Mouse (Mus musculus): Measurements from ENCODE around the gene Jhy. TPM values are rescaled to one million over a fixed set of nuclear protein-coding genes. Genes with fewer than 3 reads are reported as not detected.

Gene Jhy
- polyA plus RNA-seq, 1 experiment from 2014 or later, result 0.99 TPM

GRCm38 (mm10) chr9:40889389-40889788, 74.5 kb downstream of the Jhy start:
- DNase-seq (ENCODE audit: low spot score) (no peak), ATAC-seq (no peak)
- Histone ChIP-seq H3K4me3 (ENCODE audit: low read depth, low read length) (no peak overlapping the region), H3K9me3 (replicated peaks; ENCODE audit: control insufficient read depth, low read length) (no peaks in the 10 kb centered on the region), H3K27me3 (replicated peaks; ENCODE audit: control insufficient read depth, insufficient read depth, low read length) (peaks cover 74% of the 10 kb centered on the region), H3K4me2 (ENCODE audit: low read length) (no peak overlapping the region), H3K36me3 (ENCODE audit: control insufficient read depth, insufficient read depth, low read length) (no peaks in the 10 kb centered on the region), H3K27ac (ENCODE audit: low read depth, low read length) (no peak overlapping the region), H3K4me1 (ENCODE audit: control insufficient read depth, insufficient read depth, low read length) (0 out of 2 replicates have a peak, but pooled peaks cover 4% of the 10 kb centered on the region), H3K9ac (ENCODE audit: low read length) (no peak overlapping the region)
- WGBS, result 13% methylated on average over 12 of the region's 12 CpGs

GRCm38 (mm10) chr9:40885669-40886068, 78.2 kb downstream of the Jhy start:
- no peak overlapping the region for H3K4me2 ChIP-seq (ENCODE audit: low read length)

GRCm38 (mm10) chr9:40878998-40879397, 84.9 kb downstream of the Jhy start:
- peaks cover 83% of the 10 kb centered on the region for H3K27me3 ChIP-seq (replicated peaks; ENCODE audit: control insufficient read depth, insufficient read depth, low read length)
- no peak for ATAC-seq
- DNase-seq (ENCODE audit: low spot score), result no peak
- H3K4me1 ChIP-seq (ENCODE audit: control insufficient read depth, insufficient read depth, low read length), result no peaks in the 10 kb centered on the region
- under 1% methylated on average over 14 of the region's 14 CpGs for WGBS
- H3K4me3 ChIP-seq (ENCODE audit: low read depth, low read length), result no peak overlapping the region
- H3K27ac ChIP-seq (ENCODE audit: low read depth, low read length), result no peak overlapping the region
- no peak overlapping the region for H3K4me2 ChIP-seq (ENCODE audit: low read length)
- H3K36me3 ChIP-seq (ENCODE audit: control insufficient read depth, insufficient read depth, low read length), result no peaks in the 10 kb centered on the region
- H3K9ac ChIP-seq (ENCODE audit: low read length), result no peak overlapping the region
- H3K9me3 ChIP-seq (replicated peaks; ENCODE audit: control insufficient read depth, low read length), result no peaks in the 10 kb centered on the region

More at GRCm38 (mm10) chr9:40885669-40886068, 78.2 kb downstream of the Jhy start:
- DNase-seq (ENCODE audit: low spot score), result no peak
- Histone ChIP-seq H3K4me1 (ENCODE audit: control insufficient read depth, insufficient read depth, low read length) (0 out of 2 replicates have a peak, but pooled peaks cover 4% of the 10 kb centered on the region), H3K36me3 (ENCODE audit: control insufficient read depth, insufficient read depth, low read length) (no peaks in the 10 kb centered on the region), H3K4me3 (ENCODE audit: low read depth, low read length) (no peak overlapping the region), H3K27ac (ENCODE audit: low read depth, low read length) (no peak overlapping the region), H3K27me3 (replicated peaks; ENCODE audit: control insufficient read depth, insufficient read depth, low read length) (peaks cover 81% of the 10 kb centered on the region), H3K9me3 (replicated peaks; ENCODE audit: control insufficient read depth, low read length) (no peaks in the 10 kb centered on the region), H3K9ac (ENCODE audit: low read length) (no peak overlapping the region)
- ATAC-seq, result no peak
- 22% methylated on average over 10 of the region's 10 CpGs for WGBS

- WGBS, result under 1% methylated on average over 32 of the region's 32 CpGs
- no peak for DNase-seq (ENCODE audit: low spot score)
- peaks cover 89% of the 10 kb centered on the region for H3K27me3 ChIP-seq (replicated peaks; ENCODE audit: control insufficient read depth, insufficient read depth, low read length)
- no peak overlapping the region for H3K4me2 ChIP-seq (ENCODE audit: low read length)
- ATAC-seq, result peak; percentile 34; the same call in 1 of the 2 replicates
- H3K4me1 ChIP-seq (ENCODE audit: control insufficient read depth, insufficient read depth, low read length), result no peaks in the 10 kb centered on the region
- no peaks in the 10 kb centered on the region for H3K36me3 ChIP-seq (ENCODE audit: control insufficient read depth, insufficient read depth, low read length)
- H3K9ac ChIP-seq (ENCODE audit: low read length), result no peak overlapping the region
- no peak overlapping the region for H3K4me3 ChIP-seq (ENCODE audit: low read depth, low read length)
- H3K27ac ChIP-seq (ENCODE audit: low read depth, low read length), result no peak overlapping the region
- no peaks in the 10 kb centered on the region for H3K9me3 ChIP-seq (replicated peaks; ENCODE audit: control insufficient read depth, low read length)
Measured at GRCm38 (mm10) chr9:40878291-40878945, 85.5 kb downstream of the Jhy start.

GRCm38 (mm10) chr9:40877881-40878235, 86.1 kb downstream of the Jhy start:
- no peak for DNase-seq (ENCODE audit: low spot score)
- under 1% methylated on average over 29 of the region's 29 CpGs for WGBS
- 0 out of 2 replicates have a peak overlapping the region, but pooled peaks have one; percentile 4 for H3K4me3 ChIP-seq (ENCODE audit: low read depth, low read length)
- peaks cover 90% of the 10 kb centered on the region for H3K27me3 ChIP-seq (replicated peaks; ENCODE audit: control insufficient read depth, insufficient read depth, low read length)
- no peaks in the 10 kb centered on the region for H3K9me3 ChIP-seq (replicated peaks; ENCODE audit: control insufficient read depth, low read length)
- H3K4me1 ChIP-seq (ENCODE audit: control insufficient read depth, insufficient read depth, low read length), result no peaks in the 10 kb centered on the region
- H3K27ac ChIP-seq (ENCODE audit: low read depth, low read length), result no peak overlapping the region
- peak overlapping the region; percentile 20; the same call in 1 of the 2 replicates for H3K4me2 ChIP-seq (ENCODE audit: low read length)
- ATAC-seq, result 0 out of 2 replicates have a peak, but pooled peaks have one; percentile 15
- no peaks in the 10 kb centered on the region for H3K36me3 ChIP-seq (ENCODE audit: control insufficient read depth, insufficient read depth, low read length)
- no peak overlapping the region for H3K9ac ChIP-seq (ENCODE audit: low read length)

- no peak for ATAC-seq
- Histone ChIP-seq H3K4me1 (ENCODE audit: control insufficient read depth, insufficient read depth, low read length) (no peaks in the 10 kb centered on the region), H3K27me3 (replicated peaks; ENCODE audit: control insufficient read depth, insufficient read depth, low read length) (peaks cover 90% of the 10 kb centered on the region), H3K9ac (ENCODE audit: low read length) (no peak overlapping the region; the same call in 1 of the 2 replicates), H3K36me3 (ENCODE audit: control insufficient read depth, insufficient read depth, low read length) (no peaks in the 10 kb centered on the region), H3K9me3 (replicated peaks; ENCODE audit: control insufficient read depth, low read length) (no peaks in the 10 kb centered on the region), H3K4me3 (ENCODE audit: low read depth, low read length) (0 out of 2 replicates have a peak overlapping the region, but pooled peaks have one; percentile 4), H3K4me2 (ENCODE audit: low read length) (peak overlapping the region; percentile 20; the same call in 1 of the 2 replicates), H3K27ac (ENCODE audit: low read depth, low read length) (no peak overlapping the region)
- no peak for DNase-seq (ENCODE audit: low spot score)
- 1% methylated on average over 42 of the region's 42 CpGs for WGBS
Measured at GRCm38 (mm10) chr9:40877146-40877880, 86.6 kb downstream of the Jhy start.

GRCm38 (mm10) chr9:40876693-40877092, 87.2 kb downstream of the Jhy start:
- no peak overlapping the region for H3K4me3 ChIP-seq (ENCODE audit: low read depth, low read length)
- H3K9ac ChIP-seq (ENCODE audit: low read length), result no peak overlapping the region
- no peaks in the 10 kb centered on the region for H3K36me3 ChIP-seq (ENCODE audit: control insufficient read depth, insufficient read depth, low read length)
- H3K4me2 ChIP-seq (ENCODE audit: low read length), result no peak overlapping the region
- H3K27ac ChIP-seq (ENCODE audit: low read depth, low read length), result no peak overlapping the region
- 5% methylated on average over 5 of the region's 5 CpGs for WGBS
- no peaks in the 10 kb centered on the region for H3K9me3 ChIP-seq (replicated peaks; ENCODE audit: control insufficient read depth, low read length)
- peaks cover 90% of the 10 kb centered on the region for H3K27me3 ChIP-seq (replicated peaks; ENCODE audit: control insufficient read depth, insufficient read depth, low read length)
- DNase-seq (ENCODE audit: low spot score) (no peak), ATAC-seq (no peak)
- no peaks in the 10 kb centered on the region for H3K4me1 ChIP-seq (ENCODE audit: control insufficient read depth, insufficient read depth, low read length)

GRCm38 (mm10) chr9:40876164-40876563, 87.8 kb downstream of the Jhy start:
- 0% methylated on average over 29 of the region's 29 CpGs for WGBS
- H3K4me3 ChIP-seq (ENCODE audit: low read depth, low read length), result no peak overlapping the region
- ATAC-seq, result no peak
- H3K4me1 ChIP-seq (ENCODE audit: control insufficient read depth, insufficient read depth, low read length), result no peaks in the 10 kb centered on the region
- DNase-seq (ENCODE audit: low spot score), result no peak
- H3K9me3 ChIP-seq (replicated peaks; ENCODE audit: control insufficient read depth, low read length), result no peaks in the 10 kb centered on the region
- no peak overlapping the region for H3K27ac ChIP-seq (ENCODE audit: low read depth, low read length)
- H3K4me2 ChIP-seq (ENCODE audit: low read length), result no peak overlapping the region
- no peaks in the 10 kb centered on the region for H3K36me3 ChIP-seq (ENCODE audit: control insufficient read depth, insufficient read depth, low read length)
- no peak overlapping the region for H3K9ac ChIP-seq (ENCODE audit: low read length)
- peaks cover 90% of the 10 kb centered on the region for H3K27me3 ChIP-seq (replicated peaks; ENCODE audit: control insufficient read depth, insufficient read depth, low read length)

GRCm38 (mm10) chr9:40875431-40875830, 88.5 kb downstream of the Jhy start:
- Histone ChIP-seq H3K36me3 (ENCODE audit: control insufficient read depth, insufficient read depth, low read length) (no peaks in the 10 kb centered on the region), H3K9me3 (replicated peaks; ENCODE audit: control insufficient read depth, low read length) (no peaks in the 10 kb centered on the region), H3K4me3 (ENCODE audit: low read depth, low read length) (no peak overlapping the region), H3K4me1 (ENCODE audit: control insufficient read depth, insufficient read depth, low read length) (no peaks in the 10 kb centered on the region), H3K4me2 (ENCODE audit: low read length) (no peak overlapping the region), H3K27ac (ENCODE audit: low read depth, low read length) (no peak overlapping the region), H3K9ac (ENCODE audit: low read length) (no peak overlapping the region), H3K27me3 (replicated peaks; ENCODE audit: control insufficient read depth, insufficient read depth, low read length) (peaks cover 86% of the 10 kb centered on the region)
- DNase-seq (ENCODE audit: low spot score), result no peak
- WGBS, result under 1% methylated on average over 17 of the region's 17 CpGs
- ATAC-seq, result no peak

Data from forebrain, embryonic 14.5 days (tissue).